In the genomic region with DNA sequence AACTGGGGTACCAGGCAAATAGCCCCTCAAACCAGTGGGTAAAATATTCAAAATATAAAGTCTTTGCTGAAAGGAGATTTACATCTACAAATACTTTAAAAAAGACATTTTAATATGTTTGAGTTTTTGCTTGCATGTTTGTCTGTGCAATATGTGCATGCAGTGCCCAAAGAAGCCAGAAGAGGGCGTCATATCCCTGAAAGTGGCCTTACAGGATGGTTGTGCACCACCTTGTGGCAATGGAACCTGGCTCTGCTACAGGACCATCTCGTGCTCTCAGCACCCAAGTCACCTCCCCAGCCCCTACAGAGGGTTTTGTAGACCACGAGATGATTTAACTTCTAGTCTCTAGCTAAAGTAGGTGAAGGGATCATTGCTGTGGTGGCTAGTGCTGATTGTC, we compare ENCODE assay signal across 13 mouse cellular contexts. TPM values are rescaled to one million over a fixed set of nuclear protein-coding genes. Genes with fewer than 3 reads are reported as not detected.
A peak's percentile ranks its signal among the peaks of the same experiment; 100 is the strongest.
DNase-seq lines count a peak whose midpoint lies in the region; ATAC-seq and TF ChIP-seq lines count a peak whose summit lies in the region.
"Had no signal": no experiment of that assay in that cellular context is flagged by ENCODE, and none has a peak within 500 bp of the region (broad histone marks: within the 10 kb centered on the region; RNA-seq: fewer than 3 reads in every experiment).

No protein-coding gene starts in this region.

- peak; percentile 35 for TF ChIP-seq CTCF in gastrocnemius, adult 2 months (IDR thresholded peaks at IDR 0.05)
- TF ChIP-seq CTCF in testis, adult 2 months (IDR thresholded peaks at IDR 0.05; ENCODE audit: control insufficient read depth, insufficient read depth, insufficient replicate concordance, low read depth, low read length): peak; percentile 71; the same call in 1 of the 2 replicates

- no peak for DNase-seq in gastrocnemius, adult 2 months
- DNase-seq in gastrocnemius, postnatal 10 days: no peak
- DNase-seq in testis, postnatal 14 days (ENCODE audit: low spot score): no peak
- DNase-seq in right cerebral cortex, postnatal 10 days (ENCODE audit: low spot score in 2 of 2): no peak
- DNase-seq in frontal cortex, postnatal 14 days (ENCODE audit: low spot score in 2 of 2): no peak
- DNase-seq in layer of hippocampus, adult 8-10 months (ENCODE audit: low spot score in 2 of 2): no peak

- no peaks in the 10 kb centered on the region for H3K4me1 ChIP-seq in testis, adult 2 months (ENCODE audit: control insufficient read depth, insufficient read depth, low read length)
- H3K4me1 ChIP-seq: forebrain, embryonic 12.5 days; hindbrain, embryonic 12.5 days; limb, embryonic 12.5 days; neural tube, embryonic 13.5 days had no signal

- intact Hi-C loops in gastrocnemius, adult 2 months (cut with DNase I): no loop called here

- H3K4me3 ChIP-seq in gastrocnemius, adult 2 months: no peak overlapping the region
- H3K4me3 ChIP-seq in testis, adult 2 months (ENCODE audit: control insufficient read depth, low read depth, low read length): no peak overlapping the region
- H3K4me3 ChIP-seq: forebrain, embryonic 12.5 days; hindbrain, embryonic 12.5 days; limb, embryonic 12.5 days; neural tube, embryonic 13.5 days had no signal

- no peaks in the 10 kb centered on the region for H3K27me3 ChIP-seq in testis, adult 2 months (ENCODE audit: control insufficient read depth, insufficient read depth, low read length)
- H3K27me3 ChIP-seq: hindbrain, embryonic 12.5 days had no signal

- ATAC-seq in granulocyte monocyte progenitor cell, adult 5-6 weeks (replicated peaks; ENCODE audit: poor library complexity, severe bottlenecking): peak; percentile 44

- H3K36me3 ChIP-seq in testis, adult 2 months (ENCODE audit: control insufficient read depth, insufficient read depth, low read length): no peaks in the 10 kb centered on the region
- H3K36me3 ChIP-seq: forebrain, embryonic 12.5 days; G1E; hindbrain, embryonic 12.5 days; limb, embryonic 12.5 days; neural tube, embryonic 13.5 days had no signal

- no peak for TF ChIP-seq POLR2A in testis, adult 2 months (IDR thresholded peaks at IDR 0.05; ENCODE audit: control insufficient read depth, low read depth, low read length)

- H3K27ac ChIP-seq in gastrocnemius, adult 2 months: no peak overlapping the region
- H3K27ac ChIP-seq in testis, adult 2 months (ENCODE audit: control insufficient read depth, insufficient read depth, low read depth, low read length): no peak overlapping the region
- H3K27ac ChIP-seq: forebrain, embryonic 12.5 days; hindbrain, embryonic 12.5 days; limb, embryonic 12.5 days; neural tube, embryonic 13.5 days had no signal

RNA-seq across cellular contexts. Expression of a gene that starts 8.7 kb away (rescaled TPM):
- 1 to 10 TPM; 4.0 to 6.0 TPM for total RNA-seq in gastrocnemius, adult 2 months (2021)
- 1 to 10 TPM; 5.7 to 7.4 TPM for total RNA-seq in gastrocnemius, postnatal 10 days (2021)
- polyA plus RNA-seq in testis, adult 2 months (2012; rRNA removed): 26.2 and 28.3 TPM in 2 replicates
- not detected in 2 replicates for total RNA-seq in granulocyte monocyte progenitor cell, adult 5-6 weeks (2014; fragmentation: Nextera tagmentation)
- 0.36 and 0.69 TPM in 2 replicates for total RNA-seq in granulocyte monocyte progenitor cell, adult 5-6 weeks (2017)
- total RNA-seq in layer of hippocampus, adult 8-10 months (2022): 10 to 100 TPM; 42.6 to 73.9 (median 56.7) TPM
- polyA plus RNA-seq: G1E had no signal

RNA-seq across cellular contexts. Expression of a gene that starts 32.9 kb away (rescaled TPM):
- not detected for total RNA-seq in gastrocnemius, adult 2 months (2021)
- total RNA-seq in gastrocnemius, postnatal 10 days (2021): not detected
- polyA plus RNA-seq in testis, adult 2 months (2012; rRNA removed): not detected in 2 replicates
- total RNA-seq in granulocyte monocyte progenitor cell, adult 5-6 weeks (2014; fragmentation: Nextera tagmentation): not detected in 2 replicates
- total RNA-seq in granulocyte monocyte progenitor cell, adult 5-6 weeks (2017): not detected in 2 replicates
- not detected for total RNA-seq in layer of hippocampus, adult 8-10 months (2022)
- total RNA-seq: G1E had no signal
- polyA plus RNA-seq: forebrain, embryonic 12.5 days; G1E; hindbrain, embryonic 12.5 days; limb, embryonic 12.5 days; neural tube, embryonic 13.5 days had no signal

Comparison
In these comparisons a context has a peak if more than half of its experiments do, and no peak if none do; other contexts are left out.
1. RNA of a gene that starts 8.7 kb away (total RNA-seq): 42.6 to 73.9 TPM in layer of hippocampus, adult 8-10 months; 5.7 to 7.4 TPM in gastrocnemius, postnatal 10 days, 4.0 to 6.0 TPM in gastrocnemius, adult 2 months and 0.36 to 0.69 TPM in granulocyte monocyte progenitor cell, adult 5-6 weeks; every median in the first group is over 4 times any median in the second.